Mouse (Mus musculus) embryo, embryonic 10.5 days (tissue): ENCODE measurements around the gene Pum2.
"Not testable (repeated sequence)": the region's sequence is repeated elsewhere in the genome, so short reads cannot be mapped to it uniquely, and the experiment has no call there.

ENCODE experiments used
- DNase-seq: peaks from one replicate; pipeline ENCODE4 v3.0.0-alpha.2; 2015; ENCODE audit warnings: low spot score

Gene Pum2

DNA sequence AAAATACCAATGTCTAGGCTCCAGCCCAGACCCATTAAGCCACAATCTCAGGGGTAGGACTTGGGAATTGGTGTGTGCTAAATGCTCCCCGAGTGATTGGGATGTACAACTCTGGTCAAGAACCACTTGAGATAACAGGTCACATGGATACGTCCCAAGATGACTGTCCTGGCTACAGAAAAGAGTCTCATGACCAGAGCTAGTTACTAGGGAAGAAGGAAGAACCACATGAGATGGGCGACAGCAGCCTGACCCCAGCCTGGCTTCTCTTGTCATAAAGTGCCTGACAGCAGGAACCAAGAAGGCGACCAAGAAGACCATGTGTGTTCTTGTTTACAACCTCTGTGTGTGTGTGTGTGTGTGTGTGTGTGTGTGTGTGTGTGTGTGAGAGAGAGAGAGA lies 4.5 kb upstream of the Pum2 start:
- no peak for DNase-seq

DNA sequence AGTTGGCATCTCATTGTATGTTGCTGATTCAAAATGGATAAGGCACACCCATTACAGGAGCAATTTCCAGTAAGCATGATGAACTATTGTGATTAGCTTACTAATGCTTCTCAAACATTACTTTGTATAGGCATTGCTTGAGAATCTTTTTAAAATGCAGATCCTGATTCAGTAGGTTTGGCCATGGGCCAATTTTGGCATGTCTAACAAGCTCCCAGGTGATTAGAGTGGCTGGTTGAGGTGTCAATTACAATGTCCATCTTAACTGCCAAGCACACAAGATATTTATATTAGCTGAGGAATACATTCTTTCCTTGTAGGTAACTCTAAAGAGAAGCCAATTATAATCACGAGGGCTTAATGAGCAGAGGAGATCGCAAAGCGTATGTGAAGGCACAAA lies 4.1 kb upstream of the Pum2 start:
- no peak for DNase-seq

DNA sequence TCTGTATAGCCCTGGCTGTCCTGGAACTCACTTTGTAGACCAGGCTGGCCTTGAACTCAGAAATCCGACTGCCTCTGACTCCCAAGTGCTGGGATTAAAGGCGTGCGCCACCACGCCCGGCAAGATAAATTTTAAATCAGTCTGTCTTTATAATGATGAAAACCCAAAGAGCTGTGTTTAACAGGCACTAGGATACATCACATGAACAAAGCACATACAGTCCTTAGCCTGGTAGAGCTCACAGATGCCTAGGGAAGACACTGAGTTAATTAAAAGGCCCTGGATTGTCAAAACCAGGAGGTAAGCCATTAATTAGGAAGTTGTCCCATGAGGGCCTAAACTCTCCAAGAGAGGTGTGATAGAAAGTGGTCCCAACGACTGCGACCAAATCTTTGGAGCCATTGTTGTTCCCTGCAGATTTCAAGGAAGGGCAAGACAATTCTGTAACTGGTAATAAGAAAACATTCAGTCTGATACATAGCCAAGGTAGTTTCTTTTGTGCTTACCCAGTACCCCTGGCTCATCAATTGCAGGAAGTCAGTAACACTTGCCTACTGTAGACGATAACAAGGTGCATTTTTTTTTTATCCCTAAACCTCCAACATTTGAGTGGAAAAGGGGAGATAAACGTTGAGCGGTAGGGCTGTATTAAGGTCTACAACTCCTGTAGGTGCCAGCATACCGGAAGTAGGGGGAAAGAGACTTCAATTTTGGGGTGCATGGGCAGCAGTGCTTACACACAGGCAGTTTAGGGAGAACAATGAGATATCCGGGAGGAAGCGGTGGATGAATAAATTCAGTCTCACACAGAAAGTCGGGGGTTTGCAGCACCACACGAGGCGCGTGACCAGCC lies 587 bp upstream of the Pum2 start:
- DNase-seq = no peak

DNA sequence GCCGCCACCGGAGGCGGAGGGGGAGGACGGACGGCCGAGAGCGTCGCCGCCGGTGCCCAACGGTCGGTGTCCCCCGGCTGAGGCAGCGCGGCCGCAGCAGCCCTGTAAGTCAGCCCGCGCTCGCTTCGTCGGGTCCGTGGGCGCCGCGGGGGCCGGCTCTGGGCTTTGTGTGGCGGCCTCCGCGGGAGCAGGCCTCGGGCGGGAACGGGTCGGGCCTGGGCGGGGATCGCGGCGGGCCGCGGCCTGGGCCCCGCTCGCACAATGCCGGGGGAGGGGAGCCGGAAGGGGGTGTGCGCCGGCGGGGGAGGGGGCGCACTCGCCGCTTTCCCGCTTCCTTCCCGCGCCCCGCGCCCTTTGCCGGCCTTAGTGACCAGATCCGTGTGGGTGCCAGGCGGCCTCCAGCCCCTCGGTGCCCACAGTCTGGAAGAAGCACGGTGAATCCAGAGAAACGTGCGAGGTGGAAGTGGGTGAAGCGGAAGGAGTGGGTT lies 487 bp downstream of the Pum2 start:
- peak; percentile 70 for DNase-seq

DNA sequence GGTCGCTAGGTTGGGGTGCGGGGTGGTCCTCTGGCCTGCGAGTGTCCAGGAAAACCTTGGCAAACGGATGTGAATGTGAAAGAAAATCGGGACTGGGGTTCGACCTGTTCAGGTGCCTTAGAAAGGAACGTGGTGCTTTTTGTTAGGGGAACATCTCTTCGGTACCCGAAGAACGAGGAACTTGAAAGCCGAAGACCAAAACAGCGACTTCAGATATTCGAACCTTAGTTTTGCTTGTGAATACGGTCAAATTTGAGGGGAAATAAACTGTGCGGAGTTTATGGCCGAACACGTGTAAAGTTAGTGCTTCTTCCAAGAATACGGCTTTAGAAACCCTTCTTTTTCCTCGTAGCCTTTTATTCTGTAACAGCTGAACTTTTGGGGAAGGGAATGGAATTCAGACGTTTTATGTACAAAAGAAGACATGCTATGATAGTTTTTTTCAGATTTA lies 982 bp downstream of the Pum2 start:
- DNase-seq = peak; percentile 57

DNA sequence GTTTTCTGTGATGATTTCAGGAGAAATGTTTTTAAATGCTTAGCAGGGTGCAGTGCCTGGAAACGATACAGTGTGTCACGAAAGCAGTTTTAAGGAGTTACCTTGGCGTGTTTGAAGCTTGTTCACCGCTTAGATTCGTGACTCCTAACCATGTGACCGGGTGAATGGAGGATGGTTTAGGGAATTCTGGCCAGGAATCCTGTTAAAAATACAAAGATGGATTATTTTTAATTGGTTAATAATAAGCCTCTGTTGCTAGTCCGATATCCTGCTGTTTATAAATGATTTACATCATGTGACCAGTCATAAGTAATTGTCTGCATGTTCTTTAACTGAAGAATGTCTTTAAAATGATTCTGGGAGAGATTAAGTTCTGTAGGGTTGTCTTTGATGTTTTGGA lies 1.4 kb downstream of the Pum2 start:
- peak; percentile 61 for DNase-seq

DNA sequence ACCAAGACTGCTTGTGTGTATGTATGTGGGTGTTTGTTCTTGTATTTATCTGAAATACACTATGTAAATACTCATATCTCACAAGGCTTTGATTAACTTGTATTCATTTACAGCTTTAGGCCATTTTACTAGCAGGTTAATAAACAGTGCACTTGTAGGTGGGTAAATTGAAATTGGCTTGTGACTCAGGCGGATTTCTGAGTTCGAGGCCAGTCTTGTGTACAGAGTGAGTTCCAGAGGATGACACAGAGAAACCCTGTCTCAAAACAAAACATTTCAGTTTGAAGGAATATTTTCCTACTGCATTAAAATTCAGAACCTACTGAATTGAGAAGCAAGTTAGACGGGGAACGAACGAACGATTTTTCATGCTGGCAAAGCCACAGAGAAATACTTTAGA lies 2.4 kb downstream of the Pum2 start:
- DNase-seq = no peak

DNA sequence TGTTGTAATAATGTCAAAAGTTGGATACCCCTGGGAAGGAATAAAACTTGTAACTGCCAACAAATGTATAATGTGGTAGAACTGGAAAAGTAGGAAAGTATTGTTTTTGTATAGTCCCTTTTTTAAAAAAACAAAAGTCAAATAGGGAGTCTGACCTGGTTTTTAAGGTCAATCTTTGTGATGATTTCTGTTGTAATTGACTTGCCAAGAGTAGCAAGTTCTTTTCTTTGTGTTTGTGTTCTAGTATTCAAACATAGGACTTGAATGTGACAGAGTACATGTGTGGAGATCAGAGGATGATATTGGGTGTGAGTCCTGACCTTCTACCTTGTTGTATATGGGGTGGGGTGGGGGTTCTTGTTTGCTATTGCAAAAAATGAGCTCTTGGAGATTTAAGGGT lies 4.0 kb downstream of the Pum2 start:
- no peak for DNase-seq

DNA sequence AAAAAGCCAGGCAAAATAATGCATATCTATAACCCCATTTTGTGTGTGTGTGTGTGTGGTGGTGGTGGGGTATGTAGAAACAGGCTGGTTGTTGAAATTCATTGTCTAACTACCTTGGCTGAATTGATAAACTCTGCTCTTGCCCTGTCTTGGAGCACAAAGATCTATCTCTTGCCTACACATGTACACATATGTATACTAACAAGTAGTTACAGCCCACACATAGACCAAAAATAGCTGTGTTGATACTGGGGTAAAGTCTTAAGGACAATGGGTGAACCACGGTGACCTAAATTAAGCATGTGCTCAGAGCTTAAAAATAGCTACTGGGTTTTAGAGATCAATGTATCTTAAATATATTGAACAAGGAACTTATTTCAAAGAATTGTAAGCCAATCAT lies 10.3 kb downstream of the Pum2 start:
- no peak for DNase-seq

DNA sequence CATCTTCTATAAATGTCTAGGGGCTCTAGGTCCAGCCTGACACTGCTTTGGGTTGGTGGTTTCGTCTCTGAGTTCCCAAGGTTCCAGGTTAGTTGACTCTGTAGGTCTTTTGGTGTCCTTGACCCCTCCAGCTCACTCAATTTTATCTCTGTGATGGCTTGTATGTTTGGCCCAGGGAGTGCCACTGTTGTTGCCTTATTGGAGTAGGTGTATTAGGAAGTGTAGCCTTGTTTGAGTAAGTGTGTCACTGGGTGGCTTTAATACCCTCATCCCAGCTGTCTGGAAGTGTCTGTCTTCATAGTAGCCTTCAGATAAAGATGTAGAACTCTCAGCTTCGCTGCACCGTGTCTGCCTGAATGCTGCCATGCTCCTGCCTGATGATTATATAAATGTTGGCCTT lies 11.1 kb downstream of the Pum2 start:
- DNase-seq = no peak

DNA sequence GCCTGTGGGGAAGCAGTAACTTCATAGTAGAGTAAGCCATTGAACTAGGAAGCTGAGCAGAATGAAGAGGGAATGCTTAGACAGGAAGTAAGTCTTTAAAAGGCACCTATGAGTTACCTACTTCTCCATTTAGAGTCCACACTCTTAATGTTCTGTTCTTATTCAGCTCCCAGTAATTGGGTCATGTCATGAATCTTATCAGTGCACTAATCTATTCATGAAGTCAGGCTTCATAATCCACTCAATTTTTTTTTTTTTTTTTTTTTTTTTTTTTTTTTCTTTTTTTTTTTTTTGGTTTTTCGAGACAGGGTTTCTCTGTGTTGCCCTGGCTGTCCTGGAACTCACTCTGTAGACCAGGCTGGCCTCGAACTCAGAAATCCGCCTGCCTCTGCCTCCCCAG lies 15.9 kb downstream of the Pum2 start:
- not testable (repeated sequence) for DNase-seq

DNA sequence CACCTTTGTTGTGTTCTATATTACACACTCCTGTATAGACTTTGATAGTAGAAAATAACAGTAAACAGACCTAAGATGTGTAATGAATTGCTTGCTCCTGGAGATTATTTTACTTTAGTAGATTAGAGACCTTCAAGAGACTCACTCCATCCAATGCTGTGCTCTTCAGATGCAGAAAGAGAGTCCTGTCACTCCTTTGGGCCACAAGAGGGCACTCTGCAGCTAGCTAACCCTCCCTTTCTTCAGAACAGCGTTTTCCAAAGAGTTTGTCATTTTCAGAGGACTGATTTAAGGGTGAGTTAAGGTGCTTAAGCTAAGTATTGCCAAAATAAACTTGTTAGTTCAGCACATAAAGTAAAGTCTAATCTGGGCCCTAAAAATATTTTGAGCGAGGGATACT lies 25.0 kb downstream of the Pum2 start:
- peak; percentile 58 for DNase-seq

DNA sequence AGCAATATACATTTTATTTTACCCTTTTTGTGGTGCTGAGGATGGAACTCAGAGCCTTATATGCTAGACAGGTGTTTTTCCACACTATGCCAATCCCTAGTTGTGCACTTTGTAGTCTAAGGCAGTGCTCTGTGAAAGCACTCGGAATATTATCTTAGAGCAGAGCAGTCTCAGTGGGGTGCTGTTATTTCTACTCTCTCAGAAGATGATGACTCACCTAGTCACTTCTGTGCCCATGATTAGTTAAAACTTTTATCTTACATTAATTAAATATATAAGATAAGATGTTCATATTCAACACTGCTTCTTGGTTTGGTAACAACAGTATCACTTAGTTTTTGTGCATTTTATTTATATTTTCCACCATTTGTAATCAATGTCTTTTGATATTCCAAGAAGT lies 30.1 kb downstream of the Pum2 start:
- DNase-seq = no peak

DNA sequence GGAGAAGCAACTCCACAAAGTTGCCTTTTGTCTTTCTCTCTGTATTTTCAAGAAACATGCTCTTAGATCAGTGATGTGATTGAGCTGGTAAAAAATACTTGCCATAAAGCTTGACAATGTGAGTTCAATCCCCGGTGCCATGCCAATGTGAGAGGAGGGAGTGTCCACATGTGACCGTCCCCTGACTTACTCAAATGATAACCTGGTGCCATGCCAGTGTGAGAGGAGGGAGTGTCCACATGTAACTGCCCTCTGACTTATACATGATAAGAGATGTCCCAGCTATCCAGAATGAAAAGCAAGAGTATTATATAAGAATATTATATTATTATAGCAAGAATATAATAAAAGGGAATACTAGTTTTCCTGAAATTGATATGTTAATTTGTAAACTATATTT lies 34.9 kb downstream of the Pum2 start:
- no peak for DNase-seq

DNA sequence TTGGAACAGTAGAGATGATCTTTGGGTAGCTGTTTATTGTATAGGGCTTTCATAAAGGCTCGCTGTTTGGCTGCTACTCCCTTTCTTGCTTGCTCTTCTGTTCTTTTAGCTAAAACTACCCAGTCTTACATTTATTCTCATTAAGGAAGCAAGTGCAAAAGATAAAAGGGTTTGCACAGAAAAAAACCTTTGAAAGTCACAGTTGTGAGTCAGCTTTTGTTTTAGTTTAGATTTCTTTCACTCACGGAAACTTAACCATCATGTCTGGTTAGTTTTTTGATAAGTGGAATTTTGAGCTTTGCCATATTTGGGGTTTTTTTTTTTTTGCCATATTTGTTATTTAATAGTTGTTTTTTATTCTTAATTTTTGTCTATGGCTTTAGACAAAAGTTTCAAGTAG lies 38.7 kb downstream of the Pum2 start:
- no peak for DNase-seq

DNA sequence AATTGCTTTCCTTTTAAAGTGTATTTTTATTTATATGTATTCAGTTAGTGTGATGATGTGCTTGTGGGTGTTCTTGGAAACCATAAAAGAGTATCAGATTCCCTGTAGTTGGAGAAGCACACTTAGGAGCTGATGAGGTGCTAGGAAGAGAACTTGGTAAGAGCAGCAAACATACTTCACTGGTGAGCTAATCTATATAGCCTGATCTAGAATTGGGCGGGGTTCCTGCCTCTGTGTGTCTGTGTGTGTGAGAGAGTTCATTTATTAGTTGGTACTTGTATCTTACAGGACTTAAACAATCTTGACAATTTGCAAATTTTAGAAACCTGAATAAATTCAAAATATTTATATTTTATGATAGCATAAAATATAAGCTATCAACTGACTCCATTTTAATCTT lies 42.2 kb downstream of the Pum2 start:
- no peak for DNase-seq

DNA sequence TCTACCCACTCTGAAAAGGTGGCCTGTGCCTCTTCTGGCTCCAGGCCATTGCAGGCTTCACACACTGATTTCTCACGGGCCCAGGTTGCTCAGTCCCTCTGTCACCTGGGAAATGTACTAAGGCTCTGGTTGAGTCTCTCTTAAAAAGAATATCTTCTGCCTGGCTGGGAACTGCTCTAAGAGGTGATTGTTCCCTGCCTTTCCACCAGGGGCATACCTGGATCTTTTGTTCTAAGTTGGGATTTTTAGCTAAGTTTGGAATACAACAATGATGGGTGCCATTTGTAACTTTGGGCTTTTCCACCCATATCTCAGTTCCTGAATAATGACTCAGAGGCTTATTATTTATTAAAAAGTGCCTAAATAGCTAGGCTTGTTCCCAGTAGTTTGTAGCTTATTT lies 53.0 kb downstream of the Pum2 start:
- DNase-seq = no peak

DNA sequence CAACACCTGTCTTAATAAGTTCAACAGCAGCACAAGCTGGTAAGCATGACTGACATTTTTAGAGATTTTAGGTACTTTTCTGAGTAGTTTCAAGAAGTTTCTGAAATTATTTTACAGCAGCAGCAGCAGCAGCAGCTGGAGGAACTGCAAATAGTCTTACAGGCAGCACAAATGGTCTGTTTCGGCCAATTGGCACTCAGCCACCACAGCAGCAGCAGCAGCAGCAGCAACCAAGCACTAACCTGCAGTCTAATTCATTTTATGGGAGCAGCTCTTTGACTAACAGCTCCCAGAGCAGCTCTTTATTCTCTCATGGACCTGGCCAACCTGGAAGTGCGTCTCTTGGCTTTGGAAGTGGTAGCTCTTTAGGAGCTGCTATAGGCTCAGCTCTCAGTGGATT lies 54.8 kb downstream of the Pum2 start:
- no peak for DNase-seq

DNA sequence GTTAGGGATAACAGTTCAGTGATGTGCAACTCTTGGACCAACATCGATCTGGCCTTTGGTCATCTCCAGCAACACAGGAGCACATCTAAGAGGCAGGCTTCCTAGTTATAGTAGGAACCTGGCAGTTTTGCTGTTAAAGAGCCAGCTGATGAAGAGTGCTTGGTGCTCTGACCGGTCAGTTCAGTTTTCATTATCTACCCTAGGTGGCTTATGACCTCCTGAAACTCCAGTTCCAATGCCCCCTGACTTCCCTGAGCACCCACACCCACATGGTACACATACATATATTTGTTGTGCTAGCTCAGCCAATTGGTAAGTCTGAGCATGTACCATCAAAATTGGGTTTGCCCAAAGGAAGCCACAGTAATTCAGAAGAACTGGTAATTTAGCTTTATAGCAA lies 79.7 kb downstream of the Pum2 start:
- DNase-seq = no peak

DNA sequence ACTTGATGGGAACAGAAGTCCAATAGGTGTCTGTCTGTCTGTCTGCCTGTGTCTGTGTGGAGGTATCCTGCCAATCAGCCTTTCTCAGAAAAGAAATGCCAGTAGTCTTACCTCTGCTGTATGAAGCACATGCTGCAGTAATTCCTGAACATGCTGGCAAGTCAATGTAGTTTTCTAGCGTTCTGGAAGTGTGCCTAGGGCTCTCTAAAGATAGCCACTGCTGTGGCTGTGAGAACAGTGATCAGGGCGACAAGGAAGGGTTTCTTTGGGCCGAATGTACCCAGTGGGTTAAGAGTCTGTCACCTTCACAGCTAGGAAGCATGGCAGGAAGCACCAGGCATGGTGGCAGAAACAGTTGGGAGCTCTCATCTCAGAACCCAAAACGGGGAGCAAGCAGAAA lies 80.2 kb downstream of the Pum2 start:
- DNase-seq = no peak

DNA sequence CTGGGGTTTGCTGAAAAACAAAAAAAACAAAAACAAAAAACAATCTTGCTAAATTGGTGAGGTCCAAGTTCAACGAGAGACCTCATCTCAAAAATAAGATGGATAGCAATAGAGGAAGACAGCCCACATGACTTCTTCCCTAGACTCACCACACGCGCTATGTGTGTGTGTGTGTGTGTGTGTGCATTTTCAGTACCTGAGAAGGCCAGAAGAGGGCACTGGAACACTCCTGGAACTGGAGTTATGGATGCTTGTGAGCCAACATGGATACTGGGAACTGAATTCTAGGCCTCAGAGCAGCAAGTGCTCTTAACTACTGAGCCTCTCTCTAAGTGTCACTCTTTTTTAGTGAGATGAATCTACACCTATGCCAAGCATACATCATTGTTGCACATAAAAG lies 84.1 kb downstream of the Pum2 start:
- DNase-seq = no peak

DNA sequence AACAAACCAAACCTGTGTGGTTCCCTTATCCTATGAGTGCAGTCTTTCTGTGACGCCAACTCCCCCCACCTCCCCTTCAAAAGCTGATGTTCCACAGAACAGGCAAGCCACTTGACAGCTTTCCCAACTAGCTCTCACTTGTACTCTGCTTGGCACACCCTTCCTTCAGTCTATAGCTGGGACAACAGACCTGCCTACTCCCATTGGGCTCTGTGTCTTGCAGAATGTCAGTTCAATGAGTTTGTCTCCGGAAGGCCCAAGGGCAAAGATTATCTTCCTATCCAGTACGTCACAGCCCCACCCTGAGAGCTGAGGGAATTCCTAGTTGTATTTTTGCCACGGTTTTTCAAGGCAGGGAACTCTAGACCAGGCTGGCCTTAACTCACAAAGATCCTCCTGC lies 85.2 kb downstream of the Pum2 start:
- DNase-seq = no peak

DNA sequence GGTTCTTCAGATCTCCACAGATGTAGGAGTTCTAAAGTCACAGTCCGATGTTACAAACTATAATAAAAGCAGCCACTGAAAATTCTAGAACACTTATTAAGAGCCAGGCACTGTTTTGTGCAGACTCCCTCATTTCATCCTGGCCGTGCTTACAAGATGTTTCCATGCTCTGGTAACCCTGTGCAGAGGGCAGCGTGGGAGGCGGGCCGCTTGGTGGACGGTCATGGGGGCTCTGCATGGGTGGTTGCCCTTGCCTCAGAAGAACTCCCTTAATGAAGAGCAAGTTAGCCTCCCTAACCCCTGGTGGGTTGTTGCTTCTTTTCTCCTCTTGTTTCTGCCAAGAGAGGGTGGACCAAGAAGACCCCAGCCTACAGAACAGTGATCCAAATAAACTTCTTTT lies 85.8 kb downstream of the Pum2 start:
- no peak for DNase-seq

DNA sequence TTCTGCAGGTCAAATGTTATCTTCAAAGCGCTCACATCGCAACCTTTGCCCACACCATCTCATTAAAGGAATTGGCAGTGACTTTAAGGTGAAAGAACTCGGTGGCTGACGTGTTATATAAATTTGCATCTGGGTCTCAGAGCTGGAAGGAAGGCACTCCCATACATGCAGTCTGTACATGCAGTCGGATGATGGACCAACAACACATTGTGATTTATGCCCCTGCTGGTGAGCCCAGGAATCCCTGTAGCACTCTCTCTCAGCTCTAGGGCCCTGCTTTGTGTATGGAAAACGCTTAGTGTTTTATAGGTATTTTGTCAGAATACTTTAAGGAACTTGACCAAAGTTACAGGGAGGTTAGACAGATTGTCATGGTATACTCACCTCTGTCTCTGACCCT lies 86.6 kb downstream of the Pum2 start:
- no peak for DNase-seq
